Mouse (Mus musculus): Measurements from ENCODE around the gene Slc30a3.

Gene Slc30a3

DNA sequence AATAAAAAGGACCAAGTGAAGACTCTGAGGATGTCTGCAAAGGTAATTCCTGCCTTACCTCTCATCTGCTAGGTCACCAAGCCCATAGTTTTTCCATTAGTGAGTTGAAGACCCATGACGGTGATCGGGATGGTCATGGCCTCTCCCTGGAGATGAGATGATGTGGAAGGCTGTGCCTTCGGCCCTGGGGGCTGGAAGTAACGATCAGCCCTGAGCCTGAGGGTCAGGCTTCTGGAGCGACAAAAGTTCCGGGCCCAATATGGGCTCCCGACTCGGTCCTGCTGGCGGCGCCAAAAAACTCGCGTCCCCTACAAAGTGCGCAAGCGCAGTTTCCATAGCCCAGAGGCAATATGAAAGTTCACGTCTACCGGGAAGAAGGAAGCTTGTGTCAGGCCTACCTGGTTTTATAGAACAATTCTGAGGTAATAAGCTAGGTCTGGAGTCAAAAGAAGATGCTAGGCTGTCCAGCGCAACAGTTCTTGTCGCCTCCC, at the start of gene Slc30a3:
TSS of gene Slc30a3 (minus strand) at position 238 of the 491 bp plus-strand sequence.
- DNase-seq = no peak

DNA sequence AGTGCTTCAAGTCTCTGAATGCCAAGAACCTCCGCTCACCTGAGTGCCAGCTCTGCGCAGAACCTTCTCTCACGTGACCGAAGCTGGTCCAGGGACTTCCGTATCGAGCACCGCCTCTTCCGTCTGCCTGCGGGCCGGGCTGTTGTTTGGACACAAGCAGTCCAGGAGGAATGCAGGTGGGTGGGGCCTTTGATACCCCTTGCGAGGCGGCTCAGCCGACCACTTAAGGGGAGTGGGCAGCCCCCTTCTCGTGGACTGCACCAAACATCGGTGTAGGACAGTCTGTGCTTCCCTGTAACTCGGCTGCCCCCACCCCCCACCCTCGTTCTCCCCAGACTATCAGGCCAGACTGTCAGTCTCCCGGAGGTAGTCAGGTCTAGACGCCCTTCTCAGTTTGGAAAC, 46.1 kb upstream of the Slc30a3 start, which contains the start of gene Mpv17:
TSS of gene Mpv17 (minus strand) at position 100 of the 402 bp plus-strand sequence.
- peak; percentile 89 for DNase-seq

DNA sequence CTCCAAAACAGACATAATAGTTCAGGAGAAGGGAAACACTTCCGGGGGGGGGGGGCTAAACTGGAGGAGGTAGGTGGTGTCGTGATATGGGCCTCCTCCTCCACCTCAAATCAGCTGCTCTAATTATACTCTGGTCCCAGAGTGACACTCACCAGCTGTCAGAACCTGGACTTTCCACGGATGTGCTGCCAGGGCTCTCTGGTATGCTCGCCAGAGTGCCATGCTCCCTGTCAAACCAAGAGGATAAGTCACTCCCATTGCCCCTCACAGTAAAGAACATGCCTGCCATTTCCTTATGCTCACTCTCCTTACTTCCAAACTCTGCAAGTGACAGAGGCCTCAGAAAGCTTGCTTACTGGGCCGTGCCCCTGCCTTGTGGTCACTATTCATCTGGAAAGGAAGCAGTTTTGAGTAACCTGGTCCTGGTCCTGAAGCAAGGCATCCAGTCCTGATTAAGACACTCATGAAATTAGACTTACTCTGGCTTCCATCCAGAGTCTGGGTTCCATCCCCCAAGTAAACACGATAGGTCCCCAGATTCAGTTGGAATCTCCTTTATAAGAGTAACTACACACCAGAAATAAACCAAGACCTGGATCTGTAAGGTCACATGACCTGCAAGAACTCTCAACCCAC, 45.6 kb upstream of the Slc30a3 start:
- no peak for DNase-seq

GRCm38 (mm10) chr5:31151746-31152145, 43.7 kb upstream of the Slc30a3 start:
- peak; percentile 65 for DNase-seq

DNA sequence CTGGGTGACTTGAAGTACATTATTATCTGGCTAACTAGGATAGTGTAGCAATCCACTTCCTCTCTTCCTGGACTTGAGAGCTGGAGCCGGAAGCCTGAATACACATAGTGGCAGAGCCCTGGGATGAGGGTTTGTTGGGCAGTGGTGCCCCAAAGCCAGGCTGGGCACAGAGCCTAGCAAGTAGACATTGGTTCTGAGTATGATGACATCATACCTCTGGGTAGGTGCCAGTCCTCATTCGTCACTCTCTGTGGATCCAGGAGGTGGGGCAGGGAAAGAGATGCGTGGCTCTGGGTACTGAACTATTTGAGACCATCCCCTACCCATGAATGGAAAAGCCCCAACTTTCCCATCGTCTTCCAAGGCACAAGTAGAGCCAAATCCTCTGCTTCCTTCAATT, 41.7 kb upstream of the Slc30a3 start:
- no peak for DNase-seq

DNA sequence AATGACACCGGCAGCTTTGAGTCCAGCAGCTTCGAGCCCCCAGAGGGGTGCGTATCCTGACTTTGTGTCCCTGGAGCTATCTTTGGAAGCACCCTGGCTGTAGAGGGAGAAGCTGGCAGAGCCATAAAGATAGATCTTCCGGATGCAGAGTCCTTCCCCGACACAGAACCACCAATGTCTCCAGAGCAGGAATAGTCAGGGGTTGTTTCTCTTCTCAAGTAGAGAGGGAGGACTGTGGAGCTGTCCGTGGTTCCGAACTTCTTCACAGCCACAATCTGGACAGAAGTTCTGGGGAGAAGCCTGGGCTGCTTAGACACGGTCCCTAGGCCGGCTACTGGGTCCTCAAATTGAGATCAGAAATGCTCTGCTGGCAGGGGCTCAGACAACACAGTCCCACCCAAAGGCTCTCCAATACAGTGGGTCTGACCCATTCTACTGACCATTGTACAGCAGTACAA, 31.0 kb upstream of the Slc30a3 start:
- DNase-seq = no peak

GRCm38 (mm10) chr5:31138241-31138967, 30.4 kb upstream of the Slc30a3 start, which contains the start of gene Ucn:
TSS of gene Ucn (minus strand) at chr5:31138829.
- no peak for DNase-seq

GRCm38 (mm10) chr5:31137658-31138057, 29.6 kb upstream of the Slc30a3 start:
- no peak for DNase-seq

DNA sequence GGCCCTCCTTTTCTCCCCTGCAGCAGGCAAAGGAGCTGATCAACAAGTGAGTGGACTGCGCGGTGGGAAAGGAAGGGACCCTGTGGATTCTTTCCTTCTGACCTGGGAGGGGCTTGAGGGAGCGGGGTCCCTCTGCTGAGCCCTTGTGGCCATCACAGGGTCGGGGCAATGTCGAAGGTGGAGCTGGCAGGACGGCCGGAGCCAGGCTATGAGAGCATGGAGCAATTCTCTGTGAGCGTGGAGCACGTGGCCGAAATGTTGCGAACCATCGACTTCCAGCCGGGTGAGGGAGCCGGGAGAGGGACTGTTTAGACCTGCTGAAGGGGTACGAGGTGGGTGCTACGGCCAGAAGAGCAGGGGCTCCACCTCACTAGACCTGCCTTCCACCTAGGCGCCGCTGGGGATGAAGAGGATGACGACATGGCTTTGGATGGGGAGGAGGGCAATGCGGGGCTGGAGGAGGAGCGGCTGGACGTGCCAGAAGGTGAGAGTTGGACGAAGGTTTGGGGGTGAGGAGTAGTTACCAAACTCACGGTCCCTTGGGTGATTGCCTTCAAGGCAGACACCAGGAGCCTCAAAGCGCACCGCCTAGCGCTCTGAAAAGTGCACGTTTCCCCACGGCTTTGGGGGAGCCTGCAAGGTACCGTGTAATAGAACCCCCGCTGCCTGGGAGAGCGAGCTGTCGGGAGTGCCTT, 28.8 kb upstream of the Slc30a3 start:
- DNase-seq = no peak

DNA sequence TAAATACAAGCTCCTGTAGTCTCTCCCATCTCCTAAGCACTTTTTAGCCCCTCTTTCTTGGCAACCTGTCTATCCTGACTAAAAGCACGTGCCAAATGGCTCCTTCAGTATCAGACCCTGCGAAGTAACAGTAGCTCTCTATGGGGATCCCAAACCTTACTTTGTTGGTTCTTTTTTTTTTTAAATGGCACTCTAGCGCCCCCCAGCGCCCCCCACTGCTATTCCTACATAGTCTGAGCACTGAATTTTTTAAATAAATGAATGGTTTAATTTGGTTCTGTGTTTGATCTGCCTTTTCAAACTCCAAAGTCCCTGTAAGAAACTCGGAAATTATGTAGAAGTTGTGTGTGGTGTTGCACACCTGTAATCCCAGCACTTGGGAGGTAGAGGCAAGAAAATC, 18.0 kb upstream of the Slc30a3 start:
- DNase-seq = no peak

DNA sequence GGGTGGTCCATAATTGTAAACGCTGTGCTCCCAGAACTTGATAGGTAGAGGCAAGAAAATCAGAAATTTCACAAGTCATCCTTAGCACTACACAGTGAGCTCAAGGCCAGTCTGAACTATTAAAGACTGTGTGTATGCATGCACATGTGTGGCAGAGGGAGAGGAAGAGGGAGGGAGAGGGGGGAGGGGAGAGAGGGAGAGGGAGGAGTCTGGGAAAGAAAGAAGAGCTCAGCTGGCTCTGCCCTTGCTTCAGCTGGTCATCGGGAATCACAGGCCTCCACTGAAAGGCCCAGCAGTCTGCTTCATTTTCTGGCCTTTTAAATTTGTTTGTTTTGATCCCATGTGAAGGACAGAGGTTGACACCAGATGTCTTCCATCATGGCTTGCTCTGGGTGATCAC, 15.4 kb upstream of the Slc30a3 start:
- DNase-seq = no peak

- no peak for DNase-seq
These were observed 13.1 kb upstream of the Slc30a3 start for GRCm38 (mm10) chr5:31121111-31121510.

DNA sequence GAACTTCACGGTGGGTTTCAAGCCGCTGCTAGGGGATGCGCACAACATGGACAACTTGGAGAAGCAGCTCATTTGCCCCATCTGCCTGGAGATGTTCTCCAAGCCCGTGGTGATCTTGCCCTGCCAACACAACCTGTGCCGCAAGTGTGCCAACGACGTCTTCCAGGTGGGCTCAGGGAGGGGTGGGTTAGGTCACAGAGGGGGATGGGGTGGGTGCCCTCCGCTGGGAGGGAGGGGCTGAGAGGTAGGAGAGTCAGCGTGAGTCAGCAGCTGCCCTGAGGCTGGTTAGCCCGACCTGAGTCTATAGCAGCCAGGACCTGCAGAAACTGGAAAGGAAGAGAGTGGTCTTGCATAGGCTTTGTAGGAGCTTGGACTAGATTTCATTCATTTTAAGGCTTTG, 8.9 kb upstream of the Slc30a3 start:
- no peak for DNase-seq

DNA sequence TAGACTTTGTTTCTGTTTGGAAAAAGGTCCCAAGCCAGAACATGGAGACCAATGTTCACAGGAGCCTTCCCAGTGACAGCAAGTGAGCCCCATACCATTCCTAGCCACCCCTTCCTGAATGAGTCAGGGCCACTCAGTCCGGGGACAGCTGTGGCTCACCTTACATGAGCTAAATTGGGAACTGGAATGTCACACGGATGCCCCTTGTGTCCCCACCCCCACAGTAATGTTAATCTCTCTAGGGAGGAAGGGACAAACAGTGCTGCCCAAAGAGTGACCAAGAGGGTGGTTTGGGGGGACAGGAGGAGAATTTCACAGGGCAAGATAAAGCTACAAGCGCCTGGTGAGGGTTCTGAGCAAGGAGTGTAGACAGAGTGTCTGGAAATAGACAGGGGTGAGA, 8.3 kb upstream of the Slc30a3 start, which contains the start of gene Trim54:
TSS of gene Trim54 (plus strand) at position 359 of the 400 bp plus-strand sequence.
- no peak for DNase-seq

- no peak for DNase-seq
These were observed 2.7 kb upstream of the Slc30a3 start for GRCm38 (mm10) chr5:31110781-31111180.

- DNase-seq = no peak
These were observed 2.2 kb downstream of the Slc30a3 start, which contains the start of gene Dnajc5g for GRCm38 (mm10) chr5:31105814-31106335. TSS of gene Dnajc5g (plus strand) at chr5:31106285.

DNA sequence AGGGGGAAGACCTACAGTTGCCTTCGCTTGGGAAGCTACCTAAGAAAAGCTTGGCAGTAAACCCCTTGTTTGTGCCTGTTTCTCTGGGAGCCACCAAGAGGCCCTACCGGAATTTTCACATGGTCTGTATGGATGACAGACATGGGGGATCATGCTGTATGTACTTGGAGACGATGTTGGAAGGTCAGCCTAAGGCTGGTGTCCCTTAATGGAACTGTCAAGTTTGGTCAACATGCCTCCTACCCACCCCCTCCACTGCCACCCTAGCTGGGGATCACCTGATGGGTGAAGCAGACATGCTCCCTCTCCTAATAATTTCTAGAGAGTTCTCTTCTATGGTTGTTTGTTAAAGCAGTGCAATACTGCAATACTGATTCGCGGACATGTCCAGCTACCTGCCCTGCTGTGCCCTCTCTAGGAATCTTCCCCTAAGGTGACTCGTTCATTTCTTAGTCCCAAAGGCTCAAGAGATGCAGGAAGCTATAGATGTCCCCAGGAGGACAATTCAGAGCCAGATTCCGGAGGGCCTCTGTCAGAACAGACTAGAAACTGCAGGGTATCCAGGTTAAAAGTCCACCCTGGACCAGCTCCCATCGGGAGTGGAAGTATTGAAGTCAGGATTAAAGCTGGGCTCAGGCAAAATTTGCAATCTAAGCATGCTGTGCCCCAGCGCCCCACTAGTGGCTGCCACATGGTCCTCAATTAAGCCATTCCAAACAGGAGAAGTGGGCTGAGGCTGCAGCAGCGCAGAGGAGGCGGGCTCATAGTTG, 12.1 kb downstream of the Slc30a3 start:
- DNase-seq = no peak

GRCm38 (mm10) chr5:31094799-31095691, 13.0 kb downstream of the Slc30a3 start:
- no peak for DNase-seq

DNA sequence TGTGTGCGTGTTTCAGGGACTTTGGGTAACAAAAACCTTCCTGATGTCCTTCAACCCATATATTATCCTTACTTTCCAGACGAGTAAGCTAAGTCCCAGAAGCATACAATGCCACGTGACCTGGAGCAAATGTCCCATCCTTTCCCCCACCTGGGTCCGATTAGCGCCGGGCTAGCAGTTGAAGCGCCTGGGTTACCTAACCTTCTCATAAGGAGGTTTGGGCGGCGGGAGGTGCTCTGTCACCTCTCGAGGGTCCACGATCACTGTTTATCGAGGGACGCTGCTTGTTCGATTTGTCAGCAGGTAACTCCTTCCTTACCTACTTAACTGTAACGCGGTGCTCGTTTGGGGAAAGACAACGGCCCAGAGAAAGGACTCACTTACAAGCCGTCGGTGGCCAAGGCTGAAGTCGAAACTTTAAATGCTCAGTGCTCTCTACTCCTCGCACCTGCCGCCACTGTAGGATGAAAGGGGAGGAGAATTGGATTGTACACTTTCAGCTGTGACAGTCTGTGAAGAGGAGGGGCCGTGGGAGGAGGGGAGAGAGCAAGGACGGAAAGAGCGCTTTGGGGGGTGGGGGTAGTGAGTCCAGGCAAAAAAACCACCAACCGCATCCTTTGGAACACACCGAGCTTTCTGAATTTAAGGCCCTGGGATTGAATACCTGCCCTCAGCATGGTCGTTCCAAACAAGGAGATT, 13.8 kb downstream of the Slc30a3 start:
- DNase-seq = no peak
